Mouse (Mus musculus): ENCODE data around the gene Ngly1.

GRCm38 (mm10) chr14:16314842-16315241 lies 65.8 kb downstream of the Ngly1 start:
- TF ChIP-seq CTCF (IDR thresholded peaks at IDR 0.05; ENCODE audit: borderline replicate concordance, insufficient read depth, low read depth, low read length) (no peak), POLR2A (IDR thresholded peaks at IDR 0.05; ENCODE audit: borderline replicate concordance, insufficient read depth, low read length) (no peak)
